Mouse (Mus musculus): ENCODE data around the gene Zbtb37.

Zbtb37 gene

DNA sequence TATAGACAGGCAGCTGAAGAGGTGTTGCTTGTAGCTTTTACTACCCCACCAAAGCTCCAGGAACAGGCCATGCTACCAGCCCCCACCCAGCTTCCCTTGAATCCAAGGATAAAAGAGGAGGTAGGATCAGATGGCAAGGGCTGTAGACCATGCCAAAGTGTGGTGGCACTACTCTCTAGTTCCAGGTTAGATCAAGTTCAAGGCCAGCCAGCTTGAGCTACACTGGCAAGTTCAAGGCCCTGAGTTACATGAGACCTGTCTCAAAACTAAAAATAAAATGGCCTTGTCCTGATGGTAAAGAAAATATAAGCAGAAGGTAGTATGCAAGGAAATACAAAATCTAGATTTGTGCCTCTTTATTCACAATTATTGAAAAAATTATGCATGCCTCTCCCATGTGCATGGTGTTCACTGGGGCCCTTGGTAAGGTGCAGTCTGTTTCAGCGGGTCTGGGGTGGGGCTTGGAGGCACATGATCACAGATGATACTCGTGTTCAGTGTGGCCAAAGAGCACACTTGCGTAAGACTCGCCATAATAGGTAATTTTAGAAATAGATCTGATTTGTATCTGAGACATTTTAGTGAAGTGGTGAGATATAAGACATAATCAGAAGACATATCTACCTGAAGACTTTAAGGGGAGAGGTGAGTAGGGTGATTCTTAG is 56.4 kb downstream of the Zbtb37 start, which contains the start of gene Serpinc1:
Gene Serpinc1, plus strand, starts transcription at position 515 of the 665 bp plus-strand sequence.
- no peak for DNase-seq (ENCODE audit: low spot score in 2 of 2)

DNA sequence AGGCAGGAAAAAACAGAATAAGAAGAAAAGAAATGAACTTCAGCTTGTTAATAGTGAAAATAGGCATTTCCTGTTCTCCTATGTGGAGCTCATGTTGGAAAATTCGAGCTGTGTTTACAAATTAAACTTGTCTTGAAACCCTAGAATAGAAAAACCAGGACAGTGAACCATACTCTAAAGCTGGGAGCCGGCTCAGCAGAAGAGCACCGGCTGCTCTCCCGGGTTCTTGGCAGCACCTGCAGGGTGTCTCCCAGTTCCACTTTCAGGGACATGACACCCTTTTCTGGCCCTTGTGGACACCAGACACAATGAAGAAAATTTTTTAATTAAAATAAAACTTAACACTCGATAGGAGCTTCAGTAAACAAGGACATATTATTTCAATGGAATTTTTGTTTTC is 66.0 kb downstream of the Zbtb37 start:
- DNase-seq (ENCODE audit: low spot score in 2 of 2): no peak

DNA sequence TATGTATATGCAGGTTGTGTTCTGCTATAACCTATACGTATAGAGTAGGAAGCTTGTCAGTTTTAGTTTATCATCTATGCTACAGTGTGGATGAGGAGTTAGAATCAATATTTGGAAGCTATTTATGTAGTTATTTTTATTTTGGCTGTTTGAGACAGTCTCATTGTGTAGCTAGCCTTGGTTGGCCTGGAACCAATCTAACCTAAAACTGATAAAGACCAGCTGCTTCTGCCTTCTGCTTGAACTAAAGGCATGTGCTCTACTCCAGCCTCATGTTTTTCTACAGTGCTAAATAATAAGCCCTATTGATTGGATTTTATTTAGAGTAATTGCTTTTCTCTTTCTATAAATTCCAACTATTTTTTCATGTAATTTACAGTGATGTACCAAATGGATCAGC is 67.4 kb downstream of the Zbtb37 start:
- no peak for DNase-seq (ENCODE audit: low spot score in 2 of 2)

DNA sequence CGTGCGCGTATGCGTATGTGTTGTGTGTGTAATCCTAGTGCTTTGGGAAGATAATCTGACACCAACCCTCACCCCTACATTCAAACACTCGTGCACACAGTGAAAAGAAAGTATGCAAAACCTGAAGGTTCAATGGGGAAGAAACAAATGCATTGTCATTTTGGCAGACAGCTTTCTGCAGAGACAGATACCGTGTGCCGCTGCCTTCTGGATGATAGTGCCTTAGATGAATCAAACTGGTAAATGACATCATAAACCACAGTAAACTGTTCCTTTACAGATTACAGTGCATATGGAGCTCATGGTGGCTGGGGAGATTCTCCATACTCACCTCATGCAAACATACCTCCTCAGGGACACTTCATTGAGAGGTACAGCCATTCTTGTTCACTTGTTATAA is 71.5 kb downstream of the Zbtb37 start:
- DNase-seq (ENCODE audit: low spot score in 2 of 2): no peak

All from natural killer cell, adult 2 months (primary cell).